Mouse (Mus musculus) lung, postnatal 0 days (tissue): ENCODE measurements around the gene Gas2.

Experiments
- CTCF ChIP-seq: IDR thresholded peaks from 2 replicates; pipeline ENCODE4 v1.5.1; 2016; ENCODE audit warnings: antibody characterized with exemption, mild to moderate bottlenecking
- EP300 ChIP-seq: IDR thresholded peaks from 2 replicates; pipeline ENCODE4 v1.6.1; 2016; ENCODE audit warnings: antibody characterized with exemption, mild to moderate bottlenecking, control low read depth

- TF ChIP-seq CTCF, result no peak
- no peak for TF ChIP-seq EP300
Observed at GRCm38 (mm10) chr7:51931217-51931616, 69.4 kb downstream of the Gas2 start.
